Mouse (Mus musculus) stomach, postnatal 0 days (tissue): ENCODE results near the gene Plce1.

ENCODE experiments used
- CTCF ChIP-seq: IDR thresholded peaks from 2 replicates; pipeline ENCODE4 v1.5.1; 2016; ENCODE audit warnings: antibody characterized with exemption, low read depth, mild to moderate bottlenecking, moderate library complexity
- EP300 ChIP-seq: optimal IDR thresholded peaks from 2 replicates; pipeline ENCODE3; 2016; ENCODE audit warnings: antibody characterized with exemption

DNA sequence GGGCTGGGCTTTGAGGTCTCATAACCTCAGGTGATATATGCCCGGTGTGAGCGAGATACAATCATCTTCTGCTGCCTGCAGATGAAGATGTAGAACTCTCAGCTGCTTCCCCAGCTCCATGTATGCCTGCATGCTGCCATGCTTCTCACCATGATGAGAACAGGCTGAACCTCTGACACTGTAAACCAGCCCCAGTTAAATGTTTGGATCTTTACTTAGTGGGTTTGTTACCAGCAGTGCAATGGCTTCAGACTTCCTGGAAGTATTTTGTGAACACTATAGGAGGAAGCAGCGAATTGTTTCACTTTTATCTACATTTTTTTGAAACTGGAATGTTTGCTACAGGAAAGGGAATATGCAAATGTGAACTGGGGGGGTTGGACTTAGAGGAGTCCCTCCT, 48.9 kb upstream of the Plce1 start:
- no peak for TF ChIP-seq CTCF
- no peak for TF ChIP-seq EP300
